Mouse (Mus musculus) regulatory T cell (primary cell): ENCODE data around the gene Kansl1.

ENCODE experiments used
- in situ Hi-C: fragments of 300-600 bp; cut with MboI, MseI; formaldehyde crosslinking; loops from one replicate; pipeline ENCODE4 v1.15.1; 2025; ENCODE audit warnings: high pct_unique_total_duplicates

The Kansl1 gene

GRCm38 (mm10) chr11:104311643-104312042 is 157.0 kb downstream of the Kansl1 start:
- in situ Hi-C loops: loop anchor here (10.0 kb wide), 1 partner anchor 93 kb away; no protein-coding TSS in a partner anchor

GRCm38 (mm10) chr11:104310226-104310887 is 158.3 kb downstream of the Kansl1 start:
- in situ Hi-C loops: loop anchor here (10.0 kb wide), 1 partner anchor 94 kb away; no protein-coding TSS in a partner anchor

GRCm38 (mm10) chr11:104309377-104310225 is 159.1 kb downstream of the Kansl1 start:
- in situ Hi-C loops: loop anchor here (10.0 kb wide), 1 partner anchor 95 kb away; no protein-coding TSS in a partner anchor

DNA sequence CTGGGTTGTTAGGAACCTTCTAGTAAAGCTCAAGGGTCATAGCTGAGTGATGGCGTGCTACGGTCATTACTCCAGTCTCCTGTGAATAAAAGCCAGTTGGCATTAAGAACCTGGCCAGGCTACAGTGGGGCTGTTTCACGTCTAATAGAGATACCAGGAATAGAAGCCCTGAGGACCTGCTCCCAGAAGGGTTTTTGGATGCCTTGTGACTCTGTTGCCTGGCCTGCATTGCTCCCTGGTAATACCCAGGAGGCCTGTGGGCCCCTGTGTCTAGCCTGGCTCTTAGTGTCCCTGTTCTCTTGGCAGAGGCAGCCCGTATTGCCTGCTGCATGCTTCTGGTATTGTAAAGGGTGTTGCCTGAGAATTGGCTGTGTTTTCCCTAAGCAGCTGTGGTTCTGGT is 161.5 kb downstream of the Kansl1 start:
- in situ Hi-C loops: no loop called here

DNA sequence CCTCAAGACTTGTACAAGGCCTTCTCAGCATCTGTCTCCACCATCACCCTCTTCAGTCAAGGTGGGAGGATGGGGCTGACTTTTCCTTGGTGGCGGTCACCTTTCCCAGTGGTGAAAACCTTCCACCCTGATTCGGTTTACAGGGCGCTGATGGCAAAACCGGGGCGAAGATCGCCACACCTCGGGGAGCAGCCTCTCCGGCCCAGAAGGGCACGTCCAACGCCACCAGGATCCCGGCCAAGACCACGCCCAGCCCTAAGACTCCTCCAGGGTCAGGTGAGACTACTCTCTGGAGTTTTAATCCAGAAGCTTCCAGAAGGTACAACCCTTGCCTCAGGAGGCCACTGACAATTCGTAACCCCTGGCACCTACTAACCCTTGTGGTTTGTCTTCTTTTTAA is 162.2 kb downstream of the Kansl1 start:
- in situ Hi-C loops: no loop called here

DNA sequence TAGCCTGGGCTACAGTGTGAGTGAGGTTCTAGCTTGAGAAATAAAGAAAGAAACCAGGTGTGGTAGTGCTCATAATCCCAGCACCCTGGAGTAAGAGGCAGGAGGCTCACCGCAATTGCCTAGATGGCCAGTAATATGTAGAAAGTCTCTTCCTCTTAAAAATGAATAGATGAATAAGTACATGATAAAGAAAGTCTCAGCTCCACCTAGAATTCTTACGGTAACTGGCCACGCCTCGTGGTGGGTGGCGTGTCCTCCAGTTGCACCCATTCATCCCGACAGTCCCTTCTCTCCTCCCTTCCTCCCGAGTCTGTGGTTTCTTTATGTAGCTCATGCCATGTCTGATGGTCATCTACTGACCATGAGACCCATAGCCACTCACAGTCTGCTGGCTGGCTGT is 162.9 kb downstream of the Kansl1 start:
- in situ Hi-C loops: no loop called here

DNA sequence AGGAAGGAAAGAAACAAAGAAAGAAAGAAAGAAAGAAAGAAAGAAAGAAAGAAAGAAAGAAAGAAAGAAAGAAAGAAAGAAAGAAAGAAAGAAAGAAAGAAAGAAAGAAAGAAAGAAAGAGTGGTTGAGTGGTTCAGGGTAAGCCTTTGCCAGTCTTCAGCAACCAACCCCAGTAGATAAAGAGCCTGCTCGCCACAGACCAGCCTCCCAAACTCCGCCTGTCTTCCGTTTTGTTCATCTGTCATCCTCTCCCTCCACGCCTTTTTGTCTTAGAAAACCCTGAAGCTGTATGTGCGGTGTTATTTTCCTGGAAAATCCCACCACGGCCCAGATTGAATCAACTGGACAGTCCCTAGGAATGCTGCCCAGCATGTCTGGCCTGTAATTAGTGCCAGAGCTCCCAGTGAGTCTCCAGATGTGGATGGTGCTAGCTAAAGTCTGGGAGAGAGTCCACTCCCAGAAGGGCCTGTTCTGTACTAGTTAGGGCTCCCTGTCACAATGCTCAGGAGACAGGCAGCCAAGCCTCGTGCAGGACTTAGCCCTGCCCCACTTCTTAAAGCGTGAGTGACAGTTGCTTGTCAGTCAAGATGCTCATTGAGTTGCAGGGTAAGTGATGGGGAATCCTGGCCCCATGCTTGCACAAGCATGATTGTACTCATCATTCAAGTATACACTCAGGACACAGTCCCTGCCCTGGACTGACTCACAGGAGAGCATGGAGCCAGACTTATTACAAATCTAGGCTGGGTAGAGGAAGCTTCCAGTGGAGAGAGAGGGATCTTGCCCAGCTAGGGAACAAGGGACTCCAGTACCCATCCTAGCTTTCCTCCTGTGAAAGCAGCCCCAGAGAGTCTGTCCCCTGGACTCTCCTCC is 165.3 kb downstream of the Kansl1 start:
- in situ Hi-C loops: no loop called here

- in situ Hi-C loops: no loop called here
These were observed 166.0 kb downstream of the Kansl1 start for GRCm38 (mm10) chr11:104302628-104303027.

DNA sequence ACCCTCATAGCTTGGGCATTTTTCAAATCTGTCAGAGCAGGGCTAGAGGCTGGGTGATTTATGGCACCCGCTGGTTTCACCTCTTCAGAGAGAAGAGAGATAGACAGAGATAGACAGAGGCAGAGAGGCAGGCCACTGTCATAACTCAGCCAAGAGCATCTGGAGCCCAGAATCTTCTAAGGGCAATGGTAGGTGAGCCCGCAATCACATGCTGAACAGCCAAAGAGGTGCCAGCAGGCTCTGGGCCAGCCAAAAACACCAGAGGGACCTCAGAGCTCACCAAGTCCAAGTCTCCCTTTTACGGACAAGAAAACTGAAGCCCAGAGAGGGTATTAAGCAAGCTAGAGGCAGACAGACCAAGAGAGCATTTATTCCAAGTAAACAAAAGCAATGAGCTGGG is 171.0 kb downstream of the Kansl1 start:
- in situ Hi-C loops: no loop called here

GRCm38 (mm10) chr11:104295656-104296055 is 173.0 kb downstream of the Kansl1 start:
- in situ Hi-C loops: no loop called here

DNA sequence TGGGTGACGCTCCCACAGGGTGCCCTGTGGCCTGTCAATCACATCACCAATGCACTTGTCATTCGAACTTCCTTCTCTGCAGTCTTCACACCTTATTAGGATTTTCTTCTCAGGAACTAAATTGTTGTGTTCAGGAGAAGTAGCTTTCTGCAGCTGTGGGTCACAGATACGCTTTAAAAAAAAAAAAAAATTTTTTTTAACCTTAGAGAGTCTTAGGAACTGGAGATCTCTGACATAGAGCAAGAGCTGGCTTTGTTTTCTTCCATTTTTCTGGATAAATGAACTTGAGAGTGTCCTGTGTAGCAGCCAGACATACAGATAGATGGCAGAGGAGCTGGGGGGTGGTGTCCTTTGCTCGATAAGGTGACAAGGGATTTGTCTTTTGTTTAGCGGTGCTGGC is 173.5 kb downstream of the Kansl1 start:
- in situ Hi-C loops: no loop called here

DNA sequence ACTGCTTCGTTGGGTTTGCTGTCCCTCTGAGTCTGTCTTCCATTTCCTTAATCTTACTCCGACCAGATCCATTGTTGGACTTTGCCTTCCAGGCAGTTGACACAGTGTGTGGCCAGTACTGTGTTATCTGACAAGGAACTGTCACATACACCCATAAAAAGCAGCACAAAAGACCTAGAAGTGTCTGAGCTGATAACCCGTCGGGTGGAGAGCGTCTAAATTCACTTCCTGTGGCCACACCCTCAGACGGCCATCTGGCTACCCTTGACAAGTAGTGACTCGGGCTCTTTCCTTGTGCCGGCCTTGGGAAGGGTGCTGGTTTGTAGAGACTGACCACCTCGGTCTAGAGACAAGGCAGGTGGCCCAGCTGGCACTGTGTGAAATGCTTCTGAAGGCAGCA is 175.4 kb downstream of the Kansl1 start:
- in situ Hi-C loops: no loop called here

- in situ Hi-C loops: no loop called here
These were observed 176.0 kb downstream of the Kansl1 start for GRCm38 (mm10) chr11:104292443-104293220.

GRCm38 (mm10) chr11:104289199-104290031 is 179.2 kb downstream of the Kansl1 start:
- in situ Hi-C loops: no loop called here

- in situ Hi-C loops: no loop called here
These were observed 179.8 kb downstream of the Kansl1 start for GRCm38 (mm10) chr11:104288835-104289198.

- in situ Hi-C loops: no loop called here
These were observed 181.5 kb downstream of the Kansl1 start for GRCm38 (mm10) chr11:104287113-104287512.
